Mouse (Mus musculus): ENCODE data around the gene Scamp3. TPM values are rescaled to one million over a fixed set of nuclear protein-coding genes. Genes with fewer than 3 reads are reported as not detected.
"Not testable (repeated sequence)": the region's sequence is repeated elsewhere in the genome, so short reads cannot be mapped to it uniquely, and the experiment has no call there.

The Scamp3 gene
- polyA plus RNA-seq, 1 experiment from 2014 or later: 82.8 TPM

DNA sequence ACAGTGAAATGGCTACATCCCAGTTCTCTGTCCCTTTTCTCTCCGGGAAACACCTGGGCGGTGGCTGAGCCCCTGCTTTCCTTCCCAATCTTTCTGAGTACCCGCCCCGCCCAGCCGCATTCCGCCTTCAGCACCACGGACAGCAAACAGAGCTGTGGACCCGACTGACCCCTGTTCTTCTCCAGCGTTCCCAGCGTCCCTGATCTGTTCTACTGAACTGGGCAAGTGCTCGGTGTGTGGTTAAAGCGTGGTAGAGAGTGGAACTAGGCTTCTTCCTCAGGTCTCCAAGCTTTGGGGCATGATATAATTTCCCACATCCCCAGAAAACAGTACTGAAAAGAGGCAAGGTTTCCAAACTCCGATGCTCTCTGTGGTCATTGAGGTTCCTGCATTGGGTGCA is 18.1 kb upstream of the Scamp3 start:
- Histone ChIP-seq H3K4me1 (ENCODE audit: control insufficient read depth, insufficient read depth, low read length) (peaks cover 8% of the 10 kb centered on the region), H3K27me3 (ENCODE audit: control insufficient read depth, insufficient read depth, low read length) (peaks cover 21% of the 10 kb centered on the region), H3K27ac (ENCODE audit: low read depth, low read length) (no peak overlapping the region), H3K36me3 (ENCODE audit: control insufficient read depth, insufficient read depth, low read length) (no peaks in the 10 kb centered on the region), H3K9ac (ENCODE audit: low read depth, low read length) (no peak overlapping the region), H3K4me2 (peak overlapping the region; percentile 100), H3K4me3 (ENCODE audit: low read depth, low read length) (peak overlapping the region; percentile 62), H3K9me3 (replicated peaks; ENCODE audit: control insufficient read depth, low read length) (no peaks in the 10 kb centered on the region)
- WGBS (ENCODE audit: insufficient replicate concordance): under 1% methylated on average over 13 of the region's 13 CpGs
- ATAC-seq (replicated peaks; ENCODE audit: insufficient number of reproducible peaks, low FRiP score, low TSS enrichment): no peak

DNA sequence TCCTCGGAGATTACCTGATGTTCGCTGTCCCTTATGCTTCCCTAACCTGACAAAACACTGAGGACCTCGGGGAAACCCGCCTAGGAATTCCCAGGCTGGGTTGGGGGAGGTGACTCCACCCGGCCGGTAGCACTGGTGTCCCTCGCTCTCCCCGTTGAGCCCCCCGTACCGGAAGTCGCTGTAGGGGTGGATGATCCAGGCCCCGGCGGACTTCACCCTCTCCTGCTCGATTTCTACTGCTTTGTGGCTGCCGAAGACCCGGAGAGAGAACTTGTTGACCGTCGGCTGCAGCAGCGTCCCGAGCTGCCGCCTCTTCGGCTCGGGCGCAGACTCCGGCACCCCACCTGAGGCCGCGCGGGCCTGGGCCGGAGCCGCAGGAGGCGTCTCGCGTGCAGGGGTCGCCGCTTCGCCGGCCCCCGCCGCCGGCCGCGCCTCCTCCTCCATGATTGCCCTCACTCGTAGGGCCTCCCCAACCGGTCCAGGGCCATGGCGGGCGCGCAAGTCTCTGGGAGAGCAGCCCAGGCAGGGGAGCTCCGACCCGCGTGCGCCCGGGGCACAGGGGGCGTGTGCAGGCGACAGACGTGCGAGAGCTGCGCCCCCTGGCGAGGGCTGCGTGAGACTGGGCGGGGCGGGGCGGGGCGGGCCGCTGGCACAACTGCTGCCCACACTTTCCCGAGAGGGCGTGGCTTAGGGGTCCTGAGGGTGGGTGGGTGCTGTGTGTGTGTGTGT is 17.5 kb upstream of the Scamp3 start, which contains the start of gene Hcn3:
Gene Hcn3, minus strand, starts transcription at position 581 of the 729 bp plus-strand sequence.
- peaks cover 8% of the 10 kb centered on the region for H3K4me1 ChIP-seq (ENCODE audit: control insufficient read depth, insufficient read depth, low read length)
- no peaks in the 10 kb centered on the region for H3K36me3 ChIP-seq (ENCODE audit: control insufficient read depth, insufficient read depth, low read length)
- no peaks in the 10 kb centered on the region for H3K9me3 ChIP-seq (replicated peaks; ENCODE audit: control insufficient read depth, low read length)
- peak; percentile 62 for ATAC-seq (replicated peaks; ENCODE audit: insufficient number of reproducible peaks, low FRiP score, low TSS enrichment)
- no peak within 1 kb of the TSS for H3K27ac ChIP-seq (ENCODE audit: low read depth, low read length)
- peaks cover 19% of the 10 kb centered on the region for H3K27me3 ChIP-seq (ENCODE audit: control insufficient read depth, insufficient read depth, low read length)
- peak within 1 kb of the TSS; percentile 62 for H3K4me3 ChIP-seq (ENCODE audit: low read depth, low read length)
- H3K4me2 ChIP-seq: peak within 1 kb of the TSS; percentile 100
- WGBS (ENCODE audit: insufficient replicate concordance): under 1% methylated on average over 61 of the region's 66 CpGs
- H3K9ac ChIP-seq (ENCODE audit: low read depth, low read length): peak within 1 kb of the TSS; percentile 53; the same call in 1 of the 2 replicates

DNA sequence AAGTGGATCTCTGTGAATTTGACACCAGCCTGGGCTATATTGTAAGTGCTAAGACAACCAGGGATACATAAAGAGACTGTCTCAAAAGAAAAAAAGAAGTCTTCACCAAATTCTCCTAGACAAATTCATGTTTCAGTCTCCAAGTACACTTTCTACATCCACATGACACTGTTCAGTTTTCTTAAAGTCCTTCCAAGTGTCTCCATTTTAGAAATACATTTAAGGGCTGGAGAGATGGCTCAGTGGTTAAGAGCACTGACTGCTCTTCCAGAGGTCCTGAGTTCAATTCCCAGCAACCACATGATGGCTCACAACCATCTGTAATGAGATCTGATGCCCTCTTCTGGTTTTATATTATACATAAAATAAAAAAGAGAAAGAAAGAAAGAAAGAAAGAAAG is 16.1 kb upstream of the Scamp3 start:
- H3K4me2 ChIP-seq; H3K36me3 ChIP-seq (ENCODE audit: control insufficient read depth, insufficient read depth, low read length); H3K4me3 ChIP-seq (ENCODE audit: low read depth, low read length); ATAC-seq (replicated peaks; ENCODE audit: insufficient number of reproducible peaks, low FRiP score, low TSS enrichment); H3K27ac ChIP-seq (ENCODE audit: low read depth, low read length); H3K9me3 ChIP-seq (replicated peaks; ENCODE audit: control insufficient read depth, low read length); H3K9ac ChIP-seq (ENCODE audit: low read depth, low read length): not testable (repeated sequence)
- Histone ChIP-seq H3K27me3 (ENCODE audit: control insufficient read depth, insufficient read depth, low read length) (peaks cover 19% of the 10 kb centered on the region), H3K4me1 (ENCODE audit: control insufficient read depth, insufficient read depth, low read length) (peaks cover 16% of the 10 kb centered on the region)

DNA sequence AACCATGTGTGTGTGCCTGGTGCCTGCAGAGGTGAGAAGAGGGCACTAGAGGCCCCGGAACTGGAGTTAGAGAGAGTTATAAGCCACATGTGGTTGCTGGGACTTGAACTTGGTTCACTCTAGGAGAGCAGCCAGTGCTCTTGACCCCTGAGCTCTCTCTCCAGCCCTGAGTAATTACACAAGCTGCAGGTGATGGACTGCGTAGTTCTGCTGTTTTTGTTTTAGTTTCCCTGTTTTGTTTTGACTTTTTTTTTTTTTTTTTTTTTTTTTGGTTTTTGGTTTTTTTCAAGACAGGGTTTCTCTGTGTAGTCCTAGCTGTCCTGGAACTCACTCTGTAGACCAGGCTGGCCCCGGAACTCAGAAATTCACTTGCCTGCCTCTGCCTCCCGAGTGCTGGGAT is 15.5 kb upstream of the Scamp3 start:
- ATAC-seq (replicated peaks; ENCODE audit: insufficient number of reproducible peaks, low FRiP score, low TSS enrichment): no peak
- peaks cover 19% of the 10 kb centered on the region for H3K27me3 ChIP-seq (ENCODE audit: control insufficient read depth, insufficient read depth, low read length)
- H3K4me2 ChIP-seq: no peak overlapping the region
- WGBS (ENCODE audit: insufficient replicate concordance): 76% methylated on average over 4 of the region's 4 CpGs
- no peak overlapping the region for H3K9ac ChIP-seq (ENCODE audit: low read depth, low read length)
- no peaks in the 10 kb centered on the region for H3K36me3 ChIP-seq (ENCODE audit: control insufficient read depth, insufficient read depth, low read length)
- H3K9me3 ChIP-seq (replicated peaks; ENCODE audit: control insufficient read depth, low read length): no peaks in the 10 kb centered on the region
- H3K27ac ChIP-seq (ENCODE audit: low read depth, low read length): no peak overlapping the region
- H3K4me3 ChIP-seq (ENCODE audit: low read depth, low read length): no peak overlapping the region
- peaks cover 19% of the 10 kb centered on the region for H3K4me1 ChIP-seq (ENCODE audit: control insufficient read depth, insufficient read depth, low read length)

DNA sequence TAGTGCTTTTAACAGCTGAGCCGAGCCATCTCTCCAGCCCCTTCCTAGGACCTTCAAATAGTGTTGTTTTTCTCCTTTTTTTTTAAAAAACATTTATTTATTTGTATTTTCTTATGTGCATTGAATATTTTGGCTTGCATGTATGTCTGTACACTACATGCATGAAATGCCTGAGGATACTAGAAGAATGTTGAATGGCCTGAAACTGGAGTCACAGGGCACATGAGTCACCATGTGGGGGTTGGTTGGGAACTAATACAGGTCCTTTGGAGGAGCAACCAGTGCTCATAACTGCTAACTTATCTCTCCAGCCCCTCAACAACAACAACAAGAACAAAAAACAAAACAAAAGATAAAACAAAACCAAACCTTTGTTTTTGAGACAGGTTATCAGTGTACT is 14.2 kb upstream of the Scamp3 start:
- peaks cover 4% of the 10 kb centered on the region; the same call in 1 of the 2 replicates for H3K36me3 ChIP-seq (ENCODE audit: control insufficient read depth, insufficient read depth, low read length)
- H3K27ac ChIP-seq (ENCODE audit: low read depth, low read length): no peak overlapping the region
- H3K9me3 ChIP-seq (replicated peaks; ENCODE audit: control insufficient read depth, low read length): no peaks in the 10 kb centered on the region
- no peak overlapping the region for H3K9ac ChIP-seq (ENCODE audit: low read depth, low read length)
- no peak for ATAC-seq (replicated peaks; ENCODE audit: insufficient number of reproducible peaks, low FRiP score, low TSS enrichment)
- no peak overlapping the region for H3K4me3 ChIP-seq (ENCODE audit: low read depth, low read length)
- H3K4me2 ChIP-seq: no peak overlapping the region
- H3K4me1 ChIP-seq (ENCODE audit: control insufficient read depth, insufficient read depth, low read length): peaks cover 19% of the 10 kb centered on the region
- peaks cover 17% of the 10 kb centered on the region for H3K27me3 ChIP-seq (ENCODE audit: control insufficient read depth, insufficient read depth, low read length)
- 79% methylated on average over 1 of the region's 1 CpGs for WGBS (ENCODE audit: insufficient replicate concordance)

DNA sequence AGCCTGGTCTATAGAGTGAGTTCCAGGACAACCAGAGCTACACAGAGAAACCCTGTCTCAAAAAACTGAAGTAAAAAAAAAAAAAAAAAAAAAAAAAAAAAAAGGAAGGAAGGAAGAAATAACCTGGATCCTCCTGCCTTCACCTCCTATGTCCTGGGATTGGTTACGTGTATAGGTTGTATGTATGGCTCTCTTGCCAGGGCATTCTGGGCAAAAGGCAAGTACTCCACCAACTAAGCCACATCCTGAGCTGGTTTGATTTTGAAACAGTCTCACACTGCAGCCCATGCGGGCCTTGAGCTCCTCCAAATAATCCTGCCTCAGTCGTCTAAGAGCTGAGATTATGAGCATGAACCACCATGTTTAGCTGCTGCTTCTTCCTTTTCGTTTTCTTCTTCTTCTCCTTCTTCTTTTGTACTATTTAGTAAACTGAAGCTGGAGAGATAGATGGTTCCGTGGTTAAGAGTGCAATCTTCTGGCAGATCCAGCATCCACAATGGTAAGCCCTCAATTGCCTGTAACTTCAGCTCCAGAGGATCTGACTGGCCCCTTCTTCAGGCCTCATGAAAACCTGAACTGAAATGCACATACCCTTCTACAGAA is 13.5 kb upstream of the Scamp3 start:
- 71% methylated on average over 5 of the region's 5 CpGs for WGBS (ENCODE audit: insufficient replicate concordance)
- Histone ChIP-seq H3K4me1 (ENCODE audit: control insufficient read depth, insufficient read depth, low read length) (peaks cover 19% of the 10 kb centered on the region), H3K9ac (ENCODE audit: low read depth, low read length) (peak overlapping the region; percentile 93; the same call in 1 of the 2 replicates), H3K4me2 (peak overlapping the region; percentile 76), H3K27ac (ENCODE audit: low read depth, low read length) (no peak overlapping the region), H3K9me3 (replicated peaks; ENCODE audit: control insufficient read depth, low read length) (no peaks in the 10 kb centered on the region), H3K27me3 (ENCODE audit: control insufficient read depth, insufficient read depth, low read length) (peaks cover 11% of the 10 kb centered on the region), H3K4me3 (ENCODE audit: low read depth, low read length) (peak overlapping the region; percentile 76), H3K36me3 (ENCODE audit: control insufficient read depth, insufficient read depth, low read length) (peaks cover 10% of the 10 kb centered on the region)
- no peak for ATAC-seq (replicated peaks; ENCODE audit: insufficient number of reproducible peaks, low FRiP score, low TSS enrichment)

DNA sequence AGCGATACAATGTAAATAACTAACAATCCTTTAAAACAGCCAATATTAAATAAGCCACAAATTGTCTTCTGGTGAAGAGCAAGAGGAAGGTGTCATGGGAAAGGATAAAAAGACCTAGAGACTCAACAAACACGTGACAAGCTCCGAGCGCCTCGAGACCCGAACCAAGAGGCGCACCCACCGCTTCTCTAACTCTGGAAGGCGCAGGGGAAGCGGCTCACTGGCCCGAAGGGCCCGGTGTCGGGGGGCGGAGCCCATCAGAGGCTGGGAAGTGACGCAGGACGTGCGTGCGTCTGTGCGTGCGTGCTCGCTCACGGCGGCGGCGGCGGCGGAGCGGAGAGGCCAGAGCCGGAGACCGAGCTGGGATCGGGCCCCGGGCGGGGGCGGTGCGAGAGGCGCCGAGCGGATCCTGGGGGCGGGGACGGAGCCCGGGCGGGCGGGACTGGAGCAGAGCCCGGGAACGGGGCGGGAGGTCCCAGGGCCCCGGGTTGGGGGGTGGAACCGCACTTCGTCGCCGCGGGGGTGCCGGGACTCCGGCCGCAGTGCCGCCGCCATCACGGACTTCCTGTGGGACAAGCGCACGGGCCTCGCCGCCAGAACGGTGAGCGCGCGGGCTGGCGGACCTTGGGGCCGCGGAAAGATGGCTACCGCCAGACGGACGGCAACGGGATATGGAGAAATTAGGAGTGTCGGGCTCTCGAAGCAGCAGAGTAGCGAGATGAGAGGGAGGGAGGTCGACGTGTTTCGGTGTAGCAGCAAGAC is 12.6 kb upstream of the Scamp3 start, which contains the start of gene Clk2:
Gene Clk2, plus strand, starts transcription at position 290 of the 762 bp plus-strand sequence.
- peak within 1 kb of the TSS; percentile 96 for H3K27ac ChIP-seq (ENCODE audit: low read depth, low read length)

DNA sequence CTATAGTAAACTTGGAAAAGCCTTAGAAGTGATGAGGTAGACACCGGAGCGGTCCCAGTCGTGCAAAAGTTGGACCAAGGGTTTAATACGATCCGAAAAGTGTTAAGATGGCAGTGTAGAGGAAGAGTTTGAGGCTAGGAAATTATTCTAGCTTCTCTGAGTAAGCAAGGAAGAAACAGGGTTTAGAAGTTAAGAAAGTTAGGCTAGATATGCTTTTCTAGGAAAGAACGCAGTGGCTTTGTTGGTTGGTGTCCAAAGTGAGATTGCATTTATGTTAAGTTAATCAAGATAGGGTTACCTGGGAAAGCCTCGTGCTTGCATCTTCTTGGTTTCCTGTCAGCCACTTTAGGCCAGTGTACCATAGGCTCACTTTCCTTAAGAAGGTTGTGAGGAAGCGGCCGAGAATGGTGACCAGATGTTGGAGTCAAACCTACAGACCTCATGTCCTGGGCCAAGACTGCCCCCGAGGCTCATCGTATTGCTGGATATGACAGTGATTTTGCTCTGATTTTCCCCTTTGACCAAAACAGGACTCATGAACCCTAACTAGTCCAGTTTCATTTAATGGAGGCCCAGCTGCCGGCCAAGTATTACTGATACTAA is 11.9 kb upstream of the Scamp3 start:
- H3K9ac ChIP-seq (ENCODE audit: low read depth, low read length): peak overlapping the region; percentile 93
- H3K4me1 ChIP-seq (ENCODE audit: control insufficient read depth, insufficient read depth, low read length): peaks cover 13% of the 10 kb centered on the region
- 21% methylated on average over 12 of the region's 12 CpGs for WGBS (ENCODE audit: insufficient replicate concordance)
- no peaks in the 10 kb centered on the region for H3K9me3 ChIP-seq (replicated peaks; ENCODE audit: control insufficient read depth, low read length)
- H3K27me3 ChIP-seq (ENCODE audit: control insufficient read depth, insufficient read depth, low read length): no peaks in the 10 kb centered on the region
- H3K4me3 ChIP-seq (ENCODE audit: low read depth, low read length): peak overlapping the region; percentile 76
- no peak; the same call in 1 of the 2 replicates for ATAC-seq (replicated peaks; ENCODE audit: insufficient number of reproducible peaks, low FRiP score, low TSS enrichment)
- peak overlapping the region; percentile 76 for H3K4me2 ChIP-seq
- H3K27ac ChIP-seq (ENCODE audit: low read depth, low read length): peak overlapping the region; percentile 96
- peaks cover 25% of the 10 kb centered on the region for H3K36me3 ChIP-seq (ENCODE audit: control insufficient read depth, insufficient read depth, low read length)

More for the DNA sequence above, 12.6 kb upstream of the Scamp3 start, which contains the start of gene Clk2:
- H3K4me3 ChIP-seq (ENCODE audit: low read depth, low read length): peak within 1 kb of the TSS; percentile 76
- WGBS (ENCODE audit: insufficient replicate concordance): under 1% methylated on average over 73 of the region's 79 CpGs
- peaks cover 3% of the 10 kb centered on the region for H3K27me3 ChIP-seq (ENCODE audit: control insufficient read depth, insufficient read depth, low read length)
- peak within 1 kb of the TSS; percentile 76 for H3K4me2 ChIP-seq
- H3K4me1 ChIP-seq (ENCODE audit: control insufficient read depth, insufficient read depth, low read length): peaks cover 16% of the 10 kb centered on the region
- no peaks in the 10 kb centered on the region for H3K9me3 ChIP-seq (replicated peaks; ENCODE audit: control insufficient read depth, low read length)
- H3K9ac ChIP-seq (ENCODE audit: low read depth, low read length): peak within 1 kb of the TSS; percentile 93
- ATAC-seq (replicated peaks; ENCODE audit: insufficient number of reproducible peaks, low FRiP score, low TSS enrichment): peak; percentile 91
- peaks cover 19% of the 10 kb centered on the region for H3K36me3 ChIP-seq (ENCODE audit: control insufficient read depth, insufficient read depth, low read length)
